Mouse (Mus musculus) G1E (cell line): ENCODE data around the gene Gm9844. TPM values are rescaled to one million over a fixed set of nuclear protein-coding genes. Genes with fewer than 3 reads are reported as not detected.

ENCODE experiments used
- ATAC-seq: 2 replicates; pipeline ENCODE4 v1.8.0; 2016; ENCODE audit warnings: mild to moderate bottlenecking; ENCODE audit not compliant: insufficient number of reproducible peaks, poor library complexity, low FRiP score, severe bottlenecking; ENCODE audit errors: extremely low read depth
- DNase-seq: peaks from one replicate; pipeline ENCODE4 v3.0.0; 2012; ENCODE audit warnings: low spot score
- H3K27me3 ChIP-seq: 2 replicates; pipeline ENCODE4 v1.6.1; 2012; ENCODE audit warnings: mild to moderate bottlenecking, low read length, inconsistent platforms; ENCODE audit not compliant: insufficient read depth
- H3K36me3 ChIP-seq: replicated peaks from 2 replicates; pipeline ENCODE3; 2012; ENCODE audit warnings: mild to moderate bottlenecking, inconsistent platforms
- H3K4me1 ChIP-seq: 2 replicates; pipeline ENCODE4 v1.6.1; 2012; ENCODE audit warnings: low read depth, low read length, inconsistent platforms, mixed read lengths; ENCODE audit not compliant: insufficient read depth
- H3K4me3 ChIP-seq: 2 replicates; pipeline ENCODE4 v1.5.1; 2012; ENCODE audit warnings: low read depth, mild to moderate bottlenecking, inconsistent platforms, low read length, moderate library complexity, mixed read lengths
- H3K9me3 ChIP-seq: replicated peaks from 2 replicates; pipeline ENCODE4 v1.6.1; 2012; ENCODE audit warnings: inconsistent platforms
- CTCF ChIP-seq: IDR thresholded peaks from 2 replicates; pipeline ENCODE4 v1.5.1; 2012; ENCODE audit warnings: low read depth, low read length, inconsistent platforms, mixed read lengths
- GATA1 ChIP-seq: IDR thresholded peaks from 2 replicates; pipeline ENCODE4 v1.6.1; 2012; ENCODE audit warnings: borderline replicate concordance, low read length, inconsistent platforms, mixed read lengths
- GATA2 ChIP-seq: IDR thresholded peaks from 2 replicates; pipeline ENCODE4 v1.6.1; 2012; ENCODE audit warnings: low read depth, low read length, inconsistent platforms, borderline replicate concordance
- POLR2AphosphoS5 ChIP-seq: IDR thresholded peaks from 2 replicates; pipeline ENCODE4 v1.6.1; 2012; ENCODE audit warnings: low read depth, low read length, inconsistent platforms; ENCODE audit not compliant: insufficient replicate concordance
- TAL1 ChIP-seq: conservative IDR thresholded peaks from 2 replicates; pipeline ENCODE4 v1.6.1; 2012; ENCODE audit warnings: low read depth, low read length, inconsistent platforms, mixed read lengths
- polyA plus RNA-seq: library from polyadenylated mRNA; stranded (reverse); fragments of >175 nt; gene quantifications from 2 replicates; pipeline ENCODE4 v1.2.3, GENCODE M21; 2012
- total RNA-seq, 2 experiments: library from RNA; stranded (forward) in 1 of 2; stranded (reverse) in 1 of 2; fragments of 200-1000 nt in 1 of 2; fragments of >200 nt in 1 of 2; fragmentation: Nextera tagmentation in 1 of 2; gene quantifications; 2 replicates each; pipeline ENCODE4 v1.2.3; 2014 to 2017

The Gm9844 gene
- total and polyA plus RNA-seq, 3 experiments = 1.3 TPM; not detected in 2

DNA sequence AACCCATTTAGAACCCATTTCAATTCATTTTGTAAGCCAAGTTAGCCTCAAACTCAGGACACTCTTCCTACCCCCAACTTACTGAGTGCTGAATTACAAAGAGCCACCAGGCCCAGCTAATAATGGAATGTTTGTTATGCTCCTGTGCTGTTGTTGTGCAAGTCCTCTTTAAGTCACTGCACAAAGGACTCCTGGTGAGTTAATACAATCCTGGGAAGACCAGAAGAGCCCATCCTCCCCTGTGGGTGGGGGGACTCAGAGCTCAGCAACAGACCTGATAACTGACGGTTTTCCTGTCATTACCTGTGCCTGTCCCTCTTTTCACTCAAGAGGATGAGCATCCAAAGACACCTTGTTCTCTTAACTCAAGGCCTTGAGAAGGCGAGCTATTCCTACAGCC, 17.6 kb downstream of the Gm9844 start:
- no peak for DNase-seq
- TF ChIP-seq TAL1 = no peak
- no peak for TF ChIP-seq CTCF
- no peak for TF ChIP-seq GATA1
- TF ChIP-seq GATA2 = no peak
- no peak for TF ChIP-seq POLR2AphosphoS5
- H3K27me3 ChIP-seq = peaks cover 52% of the 10 kb centered on the region

GRCm38 (mm10) chr7:24882416-24883199, 20.6 kb downstream of the Gm9844 start:
- Histone ChIP-seq H3K4me1 (peaks cover 26% of the 10 kb centered on the region), H3K36me3 (peaks cover 29% of the 10 kb centered on the region), H3K4me3 (no peak overlapping the region), H3K9me3 (no peaks in the 10 kb centered on the region), H3K27me3 (peaks cover 30% of the 10 kb centered on the region)
- TF ChIP-seq GATA2 (no peak), POLR2AphosphoS5 (no peak), CTCF (no peak), TAL1 (no peak), GATA1 (no peak)
- ATAC-seq (no peak), DNase-seq (no peak)

More for the DNA sequence above, 17.6 kb downstream of the Gm9844 start:
- Histone ChIP-seq H3K36me3 (no peaks in the 10 kb centered on the region), H3K9me3 (no peaks in the 10 kb centered on the region), H3K4me3 (no peak overlapping the region), H3K4me1 (peaks cover 10% of the 10 kb centered on the region; the same call in 1 of the 2 replicates)
- ATAC-seq = no peak

GRCm38 (mm10) chr7:24883896-24884692, 22.1 kb downstream of the Gm9844 start, which contains the start of gene Rps19:
Rps19 (plus strand) TSS chr7:24884371.
- Histone ChIP-seq H3K4me1 (peaks cover 41% of the 10 kb centered on the region), H3K9me3 (no peaks in the 10 kb centered on the region), H3K36me3 (peaks cover 44% of the 10 kb centered on the region), H3K27me3 (peaks cover 23% of the 10 kb centered on the region), H3K4me3 (peak within 1 kb of the TSS; percentile 97)
- ATAC-seq = peak; percentile 91
- DNase-seq = peak; percentile 94
- TF ChIP-seq TAL1 (no peak), GATA1 (no peak), GATA2 (no peak), CTCF (no peak), POLR2AphosphoS5 (no peak)

- Histone ChIP-seq H3K4me3 (peak overlapping the region; percentile 97), H3K4me1 (peaks cover 48% of the 10 kb centered on the region), H3K36me3 (peaks cover 51% of the 10 kb centered on the region), H3K27me3 (peaks cover 16% of the 10 kb centered on the region), H3K9me3 (no peaks in the 10 kb centered on the region)
- no peak for ATAC-seq
- TF ChIP-seq POLR2AphosphoS5 (peak; percentile 36; the same call in 1 of the 2 replicates), GATA2 (no peak), TAL1 (no peak), CTCF (no peak), GATA1 (no peak)
- no peak for DNase-seq
These were observed 22.8 kb downstream of the Gm9844 start for GRCm38 (mm10) chr7:24884693-24885291.

- DNase-seq (no peak), ATAC-seq (no peak)
- Histone ChIP-seq H3K36me3 (peaks cover 60% of the 10 kb centered on the region), H3K4me3 (peak overlapping the region; percentile 97), H3K27me3 (peaks cover 10% of the 10 kb centered on the region), H3K4me1 (peaks cover 56% of the 10 kb centered on the region), H3K9me3 (no peaks in the 10 kb centered on the region)
- TF ChIP-seq POLR2AphosphoS5 = no peak; the same call in 1 of the 2 replicates
- no peak for TF ChIP-seq TAL1
- no peak for TF ChIP-seq GATA1
- no peak for TF ChIP-seq CTCF
- no peak for TF ChIP-seq GATA2
These were observed 23.7 kb downstream of the Gm9844 start for GRCm38 (mm10) chr7:24885468-24886307.
